Mouse (Mus musculus): ENCODE results near the gene Fam78b. TPM values are rescaled to one million over a fixed set of nuclear protein-coding genes. Genes with fewer than 3 reads are reported as not detected.

The Fam78b gene
- polyA plus RNA-seq, 1 experiment from 2014 or later, result 0.79 TPM

DNA sequence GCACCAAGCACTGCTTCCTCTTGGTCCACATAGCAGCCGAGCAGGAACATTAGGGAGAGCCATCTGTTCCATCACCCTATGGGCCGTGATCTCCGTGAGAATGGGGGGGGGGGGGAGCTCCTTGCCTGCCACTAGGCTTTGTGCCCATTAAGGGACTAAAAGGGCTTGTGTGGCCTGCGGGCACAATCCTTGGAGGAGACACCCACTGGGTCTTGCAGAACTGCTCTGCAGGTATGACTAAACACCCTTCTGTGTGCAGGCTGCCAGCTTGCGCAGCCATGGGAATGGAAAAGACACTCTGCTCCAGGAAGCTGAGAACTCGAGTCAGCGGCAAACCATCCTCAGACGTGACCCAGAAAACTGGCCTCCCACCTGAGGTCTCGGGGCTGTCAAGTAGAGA is 68.5 kb downstream of the Fam78b start:
- peaks cover 4% of the 10 kb centered on the region; the same call in 1 of the 2 replicates for H3K4me1 ChIP-seq
- no peaks in the 10 kb centered on the region for H3K36me3 ChIP-seq
- H3K27ac ChIP-seq (replicated peaks), result no peak overlapping the region
- H3K9me3 ChIP-seq (replicated peaks), result no peaks in the 10 kb centered on the region
- H3K4me2 ChIP-seq (replicated peaks), result no peak overlapping the region
- 62% methylated on average over 9 of the region's 9 CpGs for WGBS
- H3K27me3 ChIP-seq, result no peaks in the 10 kb centered on the region
- no peak overlapping the region for H3K9ac ChIP-seq
- no peak for ATAC-seq (ENCODE audit: insufficient number of reproducible peaks, low FRiP score, low TSS enrichment, low read depth)
- H3K4me3 ChIP-seq (replicated peaks), result no peak overlapping the region

DNA sequence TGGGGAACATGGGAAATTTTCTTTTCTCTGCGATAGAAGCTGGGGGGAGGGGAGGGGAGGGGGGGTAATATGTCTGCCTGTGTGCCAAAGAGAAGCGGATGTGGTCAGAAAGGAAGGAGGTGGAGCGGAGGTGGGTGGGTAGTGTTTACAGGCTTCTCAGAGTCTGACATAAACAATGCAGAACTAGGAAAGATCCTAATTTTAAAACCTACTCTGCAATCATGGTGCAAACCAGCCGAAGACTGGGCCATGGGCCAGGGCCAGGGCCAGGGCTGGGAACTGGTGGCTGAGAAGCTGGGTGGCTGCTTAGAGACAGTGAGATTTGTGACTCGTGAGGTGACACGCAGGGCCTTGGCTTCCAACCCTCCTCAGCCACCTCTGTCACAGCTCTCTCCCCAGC is 69.1 kb downstream of the Fam78b start:
- H3K27me3 ChIP-seq, result no peaks in the 10 kb centered on the region
- H3K4me2 ChIP-seq (replicated peaks), result no peak overlapping the region
- no peak overlapping the region for H3K9ac ChIP-seq
- no peaks in the 10 kb centered on the region for H3K36me3 ChIP-seq
- 70% methylated on average over 6 of the region's 6 CpGs for WGBS
- no peaks in the 10 kb centered on the region for H3K9me3 ChIP-seq (replicated peaks)
- no peak; the same call in 1 of the 2 replicates for ATAC-seq (ENCODE audit: insufficient number of reproducible peaks, low FRiP score, low TSS enrichment, low read depth)
- H3K4me1 ChIP-seq, result peaks cover 4% of the 10 kb centered on the region; the same call in 1 of the 2 replicates
- no peak overlapping the region for H3K27ac ChIP-seq (replicated peaks)
- H3K4me3 ChIP-seq (replicated peaks), result no peak overlapping the region

DNA sequence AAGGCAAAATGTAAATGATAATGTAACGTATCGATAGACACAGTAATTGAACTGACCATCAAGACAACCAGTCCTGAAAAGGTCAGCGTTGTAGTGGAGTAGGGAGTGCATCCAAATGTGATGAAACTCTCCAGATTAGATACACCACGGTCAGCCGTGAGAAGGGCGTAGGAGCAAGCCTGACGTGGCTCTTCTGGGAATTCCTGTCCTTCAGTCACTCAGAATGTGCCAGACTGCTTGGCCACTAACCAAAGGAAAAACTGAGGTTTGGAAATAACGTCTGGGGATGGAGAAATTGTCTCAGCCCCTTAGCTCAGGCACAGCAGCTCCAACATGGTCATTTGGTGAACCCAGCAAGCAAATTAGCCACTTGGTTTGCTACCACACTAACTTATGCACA is 74.5 kb downstream of the Fam78b start:
- Histone ChIP-seq H3K36me3 (no peaks in the 10 kb centered on the region), H3K4me1 (no peaks in the 10 kb centered on the region), H3K4me2 (replicated peaks) (no peak overlapping the region), H3K27ac (replicated peaks) (no peak overlapping the region), H3K9me3 (replicated peaks) (no peaks in the 10 kb centered on the region), H3K27me3 (no peaks in the 10 kb centered on the region), H3K4me3 (replicated peaks) (no peak overlapping the region), H3K9ac (no peak overlapping the region)
- 82% methylated on average over 8 of the region's 8 CpGs for WGBS
- no peak for ATAC-seq (ENCODE audit: insufficient number of reproducible peaks, low FRiP score, low TSS enrichment, low read depth)

DNA sequence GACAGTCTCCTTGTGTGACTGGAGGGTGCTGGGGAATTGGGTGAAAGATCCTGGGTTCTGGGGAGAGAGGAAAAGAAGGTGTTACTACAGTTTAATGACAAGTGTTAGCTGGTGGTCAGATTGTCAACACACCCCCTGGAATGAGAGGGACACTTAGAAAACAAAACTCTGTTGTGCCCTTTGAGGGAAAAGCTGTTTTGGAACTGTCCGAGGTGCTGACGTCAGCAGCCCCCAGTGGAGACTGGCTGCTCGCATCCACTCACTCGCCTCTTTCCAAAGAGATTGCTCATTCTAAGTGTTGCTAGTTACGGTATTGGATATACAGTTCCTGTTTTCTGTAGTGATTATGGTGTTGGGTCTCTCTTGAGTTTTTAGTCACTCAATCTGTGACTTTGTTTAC is 78.3 kb downstream of the Fam78b start:
- Histone ChIP-seq H3K9ac (no peak overlapping the region), H3K9me3 (replicated peaks) (no peaks in the 10 kb centered on the region), H3K27ac (replicated peaks) (no peak overlapping the region), H3K36me3 (no peaks in the 10 kb centered on the region), H3K4me2 (replicated peaks) (no peak overlapping the region), H3K4me3 (replicated peaks) (no peak overlapping the region), H3K4me1 (no peaks in the 10 kb centered on the region), H3K27me3 (no peaks in the 10 kb centered on the region)
- 24% methylated on average over 5 of the region's 5 CpGs for WGBS
- ATAC-seq (ENCODE audit: insufficient number of reproducible peaks, low FRiP score, low TSS enrichment, low read depth), result no peak

DNA sequence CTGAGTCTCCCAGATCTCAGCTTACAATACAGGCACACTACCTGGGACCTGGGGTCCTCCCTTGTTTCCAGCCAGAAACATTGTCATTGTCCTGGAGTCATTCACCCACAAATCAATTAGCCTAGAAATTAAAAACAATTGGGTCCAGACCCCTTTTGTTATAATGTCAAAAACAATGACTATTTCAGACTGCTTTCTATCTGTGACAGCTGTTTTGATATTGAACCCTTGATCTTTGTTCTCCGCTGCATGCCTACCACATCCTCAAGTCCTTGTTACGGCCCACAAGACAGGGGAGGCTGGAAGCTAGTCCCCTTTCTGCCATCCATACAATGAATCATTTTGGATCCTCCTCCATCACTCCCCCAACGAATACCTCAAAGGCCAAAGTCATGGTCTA is 80.7 kb downstream of the Fam78b start:
- H3K9me3 ChIP-seq (replicated peaks), result no peaks in the 10 kb centered on the region
- no peak overlapping the region for H3K4me3 ChIP-seq (replicated peaks)
- 73% methylated on average over 3 of the region's 3 CpGs for WGBS
- H3K36me3 ChIP-seq, result no peaks in the 10 kb centered on the region
- H3K9ac ChIP-seq, result no peak overlapping the region
- H3K27me3 ChIP-seq, result no peaks in the 10 kb centered on the region
- no peak for ATAC-seq (ENCODE audit: insufficient number of reproducible peaks, low FRiP score, low TSS enrichment, low read depth)
- no peaks in the 10 kb centered on the region for H3K4me1 ChIP-seq
- H3K4me2 ChIP-seq (replicated peaks), result no peak overlapping the region
- H3K27ac ChIP-seq (replicated peaks), result no peak overlapping the region

DNA sequence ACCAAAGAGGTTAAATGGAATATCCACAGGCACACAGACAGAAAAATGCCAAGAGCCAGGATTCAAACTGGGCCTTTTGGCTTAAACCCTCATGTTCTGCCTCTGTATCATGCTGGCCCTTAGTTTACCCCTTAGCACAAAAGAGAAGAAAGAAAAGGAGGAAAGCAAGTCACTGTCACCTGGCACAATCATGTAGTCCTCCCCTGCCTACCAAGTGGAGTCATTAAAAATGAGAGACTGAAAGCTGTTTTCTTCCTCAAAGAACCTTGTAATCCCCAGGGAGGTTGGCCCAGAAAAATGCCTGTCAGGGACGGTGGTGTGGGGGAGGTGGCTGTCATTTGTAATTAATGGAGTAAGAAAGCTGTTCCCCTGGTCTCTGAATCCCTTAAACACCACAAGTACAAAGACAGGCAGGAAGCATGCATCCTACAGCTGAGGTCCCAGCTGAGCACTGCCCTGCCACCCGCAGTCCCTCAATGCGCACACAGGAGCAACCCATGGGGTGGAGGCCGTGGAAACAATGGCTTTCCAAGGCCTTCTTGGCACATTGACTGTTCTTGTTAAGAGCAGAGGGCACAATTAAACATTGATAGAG is 81.4 kb downstream of the Fam78b start:
- Histone ChIP-seq H3K36me3 (no peaks in the 10 kb centered on the region), H3K27me3 (no peaks in the 10 kb centered on the region), H3K4me1 (no peaks in the 10 kb centered on the region), H3K27ac (replicated peaks) (no peak overlapping the region), H3K9ac (no peak overlapping the region), H3K4me2 (replicated peaks) (no peak overlapping the region), H3K4me3 (replicated peaks) (no peak overlapping the region), H3K9me3 (replicated peaks) (no peaks in the 10 kb centered on the region)
- no peak for ATAC-seq (ENCODE audit: insufficient number of reproducible peaks, low FRiP score, low TSS enrichment, low read depth)
- WGBS, result 28% methylated on average over 4 of the region's 4 CpGs

DNA sequence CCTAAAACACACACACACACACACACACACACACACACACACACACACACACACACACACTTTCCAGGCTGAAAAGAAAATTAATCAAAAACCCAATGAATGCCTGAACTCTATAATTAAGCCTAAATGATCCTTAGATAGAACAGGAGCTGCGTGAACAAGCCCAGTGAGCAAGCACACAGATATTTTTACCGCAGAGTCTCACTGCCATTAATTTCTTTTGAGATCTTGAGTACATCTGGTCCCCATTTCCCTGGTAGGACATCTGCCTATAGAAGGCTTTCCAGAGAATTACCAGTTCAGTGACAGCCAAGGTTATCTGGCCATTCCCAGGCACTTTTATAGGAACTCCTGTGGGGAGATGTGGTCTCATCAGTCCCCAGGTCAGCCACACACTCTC is 82.0 kb downstream of the Fam78b start:
- no peaks in the 10 kb centered on the region for H3K27me3 ChIP-seq
- H3K4me1 ChIP-seq, result no peaks in the 10 kb centered on the region
- H3K9me3 ChIP-seq (replicated peaks), result no peaks in the 10 kb centered on the region
- H3K4me2 ChIP-seq (replicated peaks), result no peak overlapping the region
- H3K27ac ChIP-seq (replicated peaks), result no peak overlapping the region
- no peak for ATAC-seq (ENCODE audit: insufficient number of reproducible peaks, low FRiP score, low TSS enrichment, low read depth)
- no peak overlapping the region for H3K9ac ChIP-seq
- no peaks in the 10 kb centered on the region for H3K36me3 ChIP-seq
- WGBS, result 55% methylated on average over 2 of the region's 2 CpGs
- no peak overlapping the region for H3K4me3 ChIP-seq (replicated peaks)

DNA sequence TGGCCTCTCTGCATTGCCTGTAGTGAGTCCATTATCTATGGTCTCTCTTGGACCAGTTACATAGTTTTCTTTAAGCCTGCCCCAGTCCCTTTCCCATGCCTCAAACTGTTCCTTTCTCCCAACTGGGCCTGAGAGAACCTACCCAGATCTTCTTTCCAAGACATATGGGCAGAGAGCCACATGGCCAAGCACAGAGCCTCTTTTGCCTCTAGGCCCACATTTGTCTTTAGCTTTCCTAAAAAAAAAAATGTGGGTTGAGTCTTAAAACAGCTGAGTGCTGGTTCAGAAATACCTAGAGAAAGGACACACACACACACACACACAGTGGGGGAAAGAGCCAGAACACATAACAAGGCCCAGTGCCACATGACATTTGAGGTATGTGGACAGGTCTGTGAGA is 83.1 kb downstream of the Fam78b start:
- no peak for ATAC-seq (ENCODE audit: insufficient number of reproducible peaks, low FRiP score, low TSS enrichment, low read depth)

DNA sequence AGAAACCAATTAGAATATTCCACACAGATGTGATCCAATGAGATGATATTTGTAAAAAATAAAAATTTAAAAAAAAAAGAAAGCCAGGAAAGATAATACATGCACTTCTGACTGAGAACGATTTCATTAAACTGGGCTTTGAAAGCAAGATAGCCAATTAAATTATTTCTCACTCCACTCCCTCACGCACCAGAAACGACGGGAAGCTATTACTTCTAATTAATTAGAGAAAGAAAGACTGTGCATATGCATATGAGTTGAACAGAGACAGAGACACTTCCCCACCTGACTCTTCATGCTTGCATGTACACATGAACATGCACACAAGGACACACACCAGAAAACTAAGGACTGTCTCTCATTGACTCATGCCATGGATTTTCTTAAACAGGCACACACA is 84.2 kb downstream of the Fam78b start:
- H3K9me3 ChIP-seq (replicated peaks), result no peaks in the 10 kb centered on the region
- no peaks in the 10 kb centered on the region for H3K36me3 ChIP-seq
- WGBS, result 84% methylated on average over 4 of the region's 4 CpGs
- no peaks in the 10 kb centered on the region for H3K27me3 ChIP-seq
- H3K4me3 ChIP-seq (replicated peaks), result no peak overlapping the region
- no peak overlapping the region for H3K27ac ChIP-seq (replicated peaks)
- no peak overlapping the region for H3K9ac ChIP-seq
- H3K4me1 ChIP-seq, result no peaks in the 10 kb centered on the region
- ATAC-seq (ENCODE audit: insufficient number of reproducible peaks, low FRiP score, low TSS enrichment, low read depth), result no peak
- no peak overlapping the region for H3K4me2 ChIP-seq (replicated peaks)

More for the DNA sequence above, 83.1 kb downstream of the Fam78b start:
- Histone ChIP-seq H3K4me1 (no peaks in the 10 kb centered on the region), H3K4me2 (replicated peaks) (no peak overlapping the region), H3K36me3 (no peaks in the 10 kb centered on the region), H3K4me3 (replicated peaks) (no peak overlapping the region), H3K27me3 (no peaks in the 10 kb centered on the region), H3K27ac (replicated peaks) (no peak overlapping the region), H3K9me3 (replicated peaks) (no peaks in the 10 kb centered on the region), H3K9ac (no peak overlapping the region)

DNA sequence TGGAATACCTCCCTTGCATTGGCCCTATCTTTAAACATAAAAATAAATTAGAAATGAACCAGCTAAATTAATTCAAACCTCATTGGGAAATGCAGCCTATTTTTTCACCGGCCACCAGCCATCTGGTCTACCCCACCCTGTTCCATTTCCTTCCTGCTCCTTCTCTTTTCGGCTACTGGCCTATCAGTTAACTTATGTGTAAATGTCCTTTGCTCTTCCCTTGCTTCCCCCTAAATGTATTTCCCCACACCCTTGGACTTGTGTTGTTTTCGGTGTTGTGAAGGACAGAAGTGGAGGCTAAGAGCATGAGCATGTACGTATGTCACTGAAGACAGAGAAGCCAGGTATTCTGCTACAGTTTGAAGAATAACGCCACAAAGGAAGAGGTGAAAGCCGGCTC is 89.2 kb downstream of the Fam78b start:
- no peak for ATAC-seq (ENCODE audit: insufficient number of reproducible peaks, low FRiP score, low TSS enrichment, low read depth)
- no peak overlapping the region for H3K27ac ChIP-seq (replicated peaks)
- no peak overlapping the region for H3K4me2 ChIP-seq (replicated peaks)
- H3K4me1 ChIP-seq, result no peaks in the 10 kb centered on the region
- no peaks in the 10 kb centered on the region for H3K36me3 ChIP-seq
- no peak overlapping the region for H3K4me3 ChIP-seq (replicated peaks)
- H3K9me3 ChIP-seq (replicated peaks), result no peaks in the 10 kb centered on the region
- WGBS, result 87% methylated on average over 6 of the region's 6 CpGs
- H3K27me3 ChIP-seq, result no peaks in the 10 kb centered on the region
- H3K9ac ChIP-seq, result no peak overlapping the region

DNA sequence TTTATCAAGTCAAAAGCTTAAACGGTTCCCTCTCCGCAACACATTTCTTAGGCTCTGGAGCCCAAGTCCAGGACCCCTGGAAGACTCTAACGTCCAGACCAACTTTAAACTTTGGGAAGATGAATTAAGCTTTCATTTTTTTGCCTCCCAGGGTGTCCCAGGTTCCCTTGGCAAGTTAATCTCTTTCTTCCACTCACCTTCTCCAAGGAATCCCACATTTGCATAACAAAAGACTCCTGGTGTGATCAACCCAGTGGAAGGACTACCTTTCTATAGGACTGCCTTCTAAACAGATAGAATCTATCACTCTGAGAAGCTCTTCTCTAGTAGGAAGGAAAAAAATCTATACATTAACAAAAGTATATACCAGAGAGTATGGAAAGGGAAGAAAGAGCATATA is 92.3 kb downstream of the Fam78b start:
- no peaks in the 10 kb centered on the region for H3K4me1 ChIP-seq

DNA sequence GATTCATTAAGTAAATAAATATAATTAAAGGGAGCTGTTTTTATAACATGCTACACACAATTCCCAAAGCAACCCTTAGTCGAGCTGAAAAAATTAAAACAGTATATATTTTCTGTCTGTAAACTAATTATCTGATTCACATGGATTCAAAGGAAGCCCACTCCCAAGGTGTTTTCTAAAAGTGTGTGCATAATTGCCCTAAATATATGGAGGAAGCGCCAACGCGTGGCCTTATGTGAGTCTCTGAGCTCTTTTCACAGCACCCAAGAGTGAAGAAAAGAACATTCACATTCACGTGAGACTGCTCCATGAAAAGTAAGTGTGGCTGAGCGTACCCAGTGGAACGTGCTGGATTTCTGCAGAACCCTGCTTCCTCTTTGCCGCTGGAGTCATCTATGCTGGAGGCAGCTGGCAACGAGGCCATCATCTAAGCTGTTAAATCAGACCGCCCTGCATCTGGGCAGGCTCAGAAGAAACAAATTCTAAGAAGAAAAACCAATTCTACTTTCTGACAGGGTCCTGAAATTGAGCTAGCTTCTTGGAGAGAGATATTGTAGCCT is 93.5 kb downstream of the Fam78b start:
- H3K36me3 ChIP-seq, result no peaks in the 10 kb centered on the region
- H3K27ac ChIP-seq (replicated peaks), result no peak overlapping the region
- H3K4me3 ChIP-seq (replicated peaks), result no peak overlapping the region
- no peak overlapping the region for H3K9ac ChIP-seq
- no peak for ATAC-seq (ENCODE audit: insufficient number of reproducible peaks, low FRiP score, low TSS enrichment, low read depth)
- H3K4me1 ChIP-seq, result no peaks in the 10 kb centered on the region
- no peaks in the 10 kb centered on the region for H3K27me3 ChIP-seq
- no peaks in the 10 kb centered on the region for H3K9me3 ChIP-seq (replicated peaks)
- WGBS, result 84% methylated on average over 10 of the region's 10 CpGs
- H3K4me2 ChIP-seq (replicated peaks), result no peak overlapping the region

More for the DNA sequence above, 92.3 kb downstream of the Fam78b start:
- Histone ChIP-seq H3K4me3 (replicated peaks) (no peak overlapping the region), H3K36me3 (no peaks in the 10 kb centered on the region), H3K4me2 (replicated peaks) (no peak overlapping the region), H3K9me3 (replicated peaks) (no peaks in the 10 kb centered on the region), H3K27me3 (no peaks in the 10 kb centered on the region), H3K9ac (no peak overlapping the region), H3K27ac (replicated peaks) (no peak overlapping the region)
- WGBS, result 59% methylated on average over 3 of the region's 3 CpGs
- no peak for ATAC-seq (ENCODE audit: insufficient number of reproducible peaks, low FRiP score, low TSS enrichment, low read depth)

Measured in embryonic facial prominence, embryonic 15.5 days (tissue).